Mouse (Mus musculus): Measurements from ENCODE around the gene Olfr294.

The Olfr294 gene

GRCm38 (mm10) chr7:86616543-86616942 lies at the start of gene Olfr294:
Gene Olfr294 (minus strand): TSS chr7:86616643.
- DNase-seq: no peak

GRCm38 (mm10) chr7:86648761-86649160 lies 32.3 kb upstream of the Olfr294 start, which contains the start of gene Olfr293:
Gene Olfr293 (plus strand): TSS chr7:86649061.
- DNase-seq: no peak

- DNase-seq: no peak
These were observed 32.9 kb downstream of the Olfr294 start, which contains the start of gene Olfr295 for GRCm38 (mm10) chr7:86583562-86583961. Gene Olfr295 (plus strand): TSS chr7:86583862.
